Mouse (Mus musculus): ENCODE results near the gene Zfp599. TPM values are rescaled to one million over a fixed set of nuclear protein-coding genes. Genes with fewer than 3 reads are reported as not detected.

The Zfp599 gene
- polyA plus RNA-seq, 1 experiment from 2014 or later: 6.8 TPM

DNA sequence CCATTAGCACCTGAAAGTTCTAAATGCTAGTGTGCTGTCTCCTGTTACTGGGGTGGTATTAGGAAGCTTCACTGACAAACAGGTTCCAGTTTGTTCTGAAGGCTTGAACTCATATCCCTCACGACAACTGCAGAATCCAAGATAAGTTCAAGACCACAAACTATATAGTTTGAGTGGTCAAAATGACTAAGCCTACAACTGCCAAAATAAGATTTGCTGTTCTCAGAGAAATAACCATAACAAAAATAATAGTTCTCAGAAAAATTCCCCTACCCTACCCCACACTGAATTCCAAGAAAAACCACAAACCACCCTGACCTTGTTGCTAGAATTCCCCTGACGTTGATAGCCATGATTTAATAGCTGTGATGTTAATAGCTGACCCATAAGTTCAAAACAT is 45.1 kb downstream of the Zfp599 start:
- Histone ChIP-seq H3K27ac (replicated peaks) (no peak overlapping the region), H3K36me3 (no peaks in the 10 kb centered on the region), H3K4me3 (no peak overlapping the region), H3K4me1 (no peaks in the 10 kb centered on the region), H3K27me3 (ENCODE audit: low read depth, poor library complexity, severe bottlenecking) (no peaks in the 10 kb centered on the region), H3K9me3 (replicated peaks) (no peaks in the 10 kb centered on the region)
- DNase-seq (ENCODE audit: low spot score): no peak
- WGBS: 83% methylated on average over 2 of the region's 2 CpGs

DNA sequence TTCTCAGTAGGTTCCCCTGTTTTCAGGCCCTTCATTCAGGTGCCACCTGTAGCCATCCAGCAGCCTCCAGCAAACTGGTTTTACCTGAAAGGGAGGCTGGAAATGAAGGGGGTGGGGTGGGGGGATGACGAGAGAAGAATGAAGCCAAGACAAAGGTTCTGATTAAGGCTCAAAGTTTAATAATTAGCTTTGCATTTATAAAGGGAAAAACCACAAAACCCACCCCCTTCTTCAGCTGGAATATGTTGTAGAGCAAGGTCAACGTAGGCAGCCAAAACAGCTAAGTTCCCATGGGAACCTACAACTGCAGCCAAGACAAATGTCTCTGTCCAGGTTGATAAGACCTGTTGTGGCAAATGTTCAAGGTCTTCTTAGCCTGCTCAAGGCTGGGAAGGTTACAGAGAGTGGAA is 45.9 kb downstream of the Zfp599 start:
- Histone ChIP-seq H3K4me1 (no peaks in the 10 kb centered on the region), H3K36me3 (no peaks in the 10 kb centered on the region), H3K4me3 (no peak overlapping the region), H3K27me3 (ENCODE audit: low read depth, poor library complexity, severe bottlenecking) (no peaks in the 10 kb centered on the region), H3K27ac (replicated peaks) (no peak overlapping the region), H3K9me3 (replicated peaks) (no peaks in the 10 kb centered on the region)
- no peak for DNase-seq (ENCODE audit: low spot score)
- 77% methylated on average over 2 of the region's 2 CpGs for WGBS

Other genes starting within 250 kb of the Zfp599 start
- gene Elavl3, start 207.9 kb downstream of the Zfp599 start, polyA plus RNA-seq (2016; fragmentation: Nextera tagmentation; extraction: Ambion mirVana): 16.7 and 26.8 TPM in 2 replicates
- not detected in 2 replicates for gene Gm49318, start 188.6 kb downstream of the Zfp599 start, polyA plus RNA-seq (2016; fragmentation: Nextera tagmentation; extraction: Ambion mirVana)
- gene Zfp653, start 188.5 kb downstream of the Zfp599 start, polyA plus RNA-seq (2016; fragmentation: Nextera tagmentation; extraction: Ambion mirVana): 11.7 and 12.6 TPM in 2 replicates
- 41.1 and 44.1 TPM in 2 replicates for gene Ecsit, start 174.5 kb downstream of the Zfp599 start, polyA plus RNA-seq (2016; fragmentation: Nextera tagmentation; extraction: Ambion mirVana)
- gene Cnn1, start 160.7 kb downstream of the Zfp599 start, polyA plus RNA-seq (2016; fragmentation: Nextera tagmentation; extraction: Ambion mirVana): 1.0 and 3.0 TPM in 2 replicates
- gene Elof1, start 142.7 kb downstream of the Zfp599 start, polyA plus RNA-seq (2016; fragmentation: Nextera tagmentation; extraction: Ambion mirVana): 251 and 265 TPM in 2 replicates
- 20.2 and 20.9 TPM in 2 replicates for gene Acp5, start 124.2 kb downstream of the Zfp599 start, polyA plus RNA-seq (2016; fragmentation: Nextera tagmentation; extraction: Ambion mirVana)
- 57.8 and 60.3 TPM in 2 replicates for gene Pigyl, start 103.0 kb downstream of the Zfp599 start, polyA plus RNA-seq (2016; fragmentation: Nextera tagmentation; extraction: Ambion mirVana)
- 0.25 TPM in 2 replicates for gene Zfp872, start 71.8 kb downstream of the Zfp599 start, polyA plus RNA-seq (2016; fragmentation: Nextera tagmentation; extraction: Ambion mirVana)
- 10.4 and 11.6 TPM in 2 replicates for gene Zfp809, start 34.2 kb downstream of the Zfp599 start, polyA plus RNA-seq (2016; fragmentation: Nextera tagmentation; extraction: Ambion mirVana)
- 23.1 and 30.3 TPM in 2 replicates for gene Zfp810, start 47.8 kb upstream of the Zfp599 start, polyA plus RNA-seq (2016; fragmentation: Nextera tagmentation; extraction: Ambion mirVana)
- gene Anln, start 129.3 kb upstream of the Zfp599 start, polyA plus RNA-seq (2016; fragmentation: Nextera tagmentation; extraction: Ambion mirVana): 38.3 and 40.4 TPM in 2 replicates
- gene 9530077C05Rik, start 151.6 kb upstream of the Zfp599 start, polyA plus RNA-seq (2016; fragmentation: Nextera tagmentation; extraction: Ambion mirVana): 9.5 and 10.4 TPM in 2 replicates
- not detected in 2 replicates for gene Gm17545, start 194.4 kb upstream of the Zfp599 start, polyA plus RNA-seq (2016; fragmentation: Nextera tagmentation; extraction: Ambion mirVana)
- 42.9 and 46.5 TPM in 2 replicates for gene Rp9, start 209.8 kb upstream of the Zfp599 start, polyA plus RNA-seq (2016; fragmentation: Nextera tagmentation; extraction: Ambion mirVana)
- gene Bbs9, start 215.8 kb upstream of the Zfp599 start, polyA plus RNA-seq (2016; fragmentation: Nextera tagmentation; extraction: Ambion mirVana): 12.5 and 13.2 TPM in 2 replicates